Mouse (Mus musculus) stomach, postnatal 0 days (tissue): ENCODE measurements around the gene Nfxl1.

Experiments
- CTCF ChIP-seq: IDR thresholded peaks from 2 replicates; pipeline ENCODE4 v1.5.1; 2016; ENCODE audit warnings: antibody characterized with exemption, low read depth, mild to moderate bottlenecking, moderate library complexity
- EP300 ChIP-seq: optimal IDR thresholded peaks from 2 replicates; pipeline ENCODE3; 2016; ENCODE audit warnings: antibody characterized with exemption

GRCm38 (mm10) chr5:72513808-72514207 is 45.7 kb downstream of the Nfxl1 start:
- TF ChIP-seq CTCF: no peak
- no peak for TF ChIP-seq EP300
